Mouse (Mus musculus) heart, postnatal 0 days (tissue): ENCODE measurements around the gene Zbtb5. TPM values are rescaled to one million over a fixed set of nuclear protein-coding genes. Genes with fewer than 3 reads are reported as not detected.
"Not testable (repeated sequence)": the region's sequence is repeated elsewhere in the genome, so short reads cannot be mapped to it uniquely, and the experiment has no call there.

Source experiments
- ATAC-seq: fragments of 200-750 bp; cut with Nextera tagmentation; 2 replicates; pipeline ENCODE4 v1.8.0; 2017; ENCODE audit warnings: low read depth, moderate number of reproducible peaks, moderate library complexity; ENCODE audit not compliant: insufficient read depth
- DNase-seq: peaks from one replicate; pipeline ENCODE4 v3.0.0-alpha.2; 2016; ENCODE audit warnings: low spot score
- H3K27ac ChIP-seq: fragments of 300-500 bp; sonication (generic); 2 replicates; pipeline ENCODE4 v1.5.1; 2014; ENCODE audit warnings: low read depth, mild to moderate bottlenecking
- H3K27me3 ChIP-seq: fragments of 300-500 bp; sonication (generic); 2 replicates; pipeline ENCODE4 v1.6.1; 2014; ENCODE audit warnings: low read length, mixed read lengths; ENCODE audit not compliant: control insufficient read depth, insufficient read depth
- H3K36me3 ChIP-seq: fragments of 300-500 bp; sonication (generic); replicated peaks from 2 replicates; pipeline ENCODE4 v1.6.1; 2014; ENCODE audit warnings: low read length, mixed read lengths; ENCODE audit not compliant: control insufficient read depth, insufficient read depth
- H3K4me1 ChIP-seq: fragments of 300-500 bp; sonication (generic); 2 replicates; pipeline ENCODE4 v1.6.1; 2014; ENCODE audit warnings: antibody characterized with exemption; ENCODE audit not compliant: control insufficient read depth, insufficient read depth
- H3K4me2 ChIP-seq: fragments of 300-500 bp; sonication (generic); 2 replicates; pipeline ENCODE4 v1.6.1; 2014; ENCODE audit warnings: low read depth, mild to moderate bottlenecking, low read length, moderate library complexity
- H3K4me3 ChIP-seq: fragments of 300-500 bp; sonication (generic); 2 replicates; pipeline ENCODE4 v1.5.1; 2014; ENCODE audit warnings: low read depth, low read length
- H3K9ac ChIP-seq: fragments of 300-500 bp; sonication (generic); replicated peaks from 2 replicates; pipeline ENCODE4 v1.6.1; 2014; ENCODE audit warnings: low read depth, low read length, mixed read lengths
- H3K9me3 ChIP-seq: fragments of 300-500 bp; sonication (generic); replicated peaks from 2 replicates; pipeline ENCODE4 v1.6.1; 2016; ENCODE audit warnings: low read length; ENCODE audit not compliant: control insufficient read depth
- CTCF ChIP-seq: IDR thresholded peaks from 2 replicates; pipeline ENCODE4 v1.5.1; 2016; ENCODE audit warnings: antibody characterized with exemption, control low read depth, low read depth
- EP300 ChIP-seq: IDR thresholded peaks from 2 replicates; pipeline ENCODE4 v1.6.1; 2016; ENCODE audit warnings: antibody characterized with exemption, low read depth
- WGBS: fragments of 180-500 bp; shearing (Covaris S2); extraction: QIAGEN DNeasy Blood & Tissue Kit; methylation state at CpG from one replicate; pipeline ENCODE4 v1.1.7; 2014; 5-methylcytosine and 5-hydroxymethylcytosine counted together
- polyA plus RNA-seq: library from polyadenylated mRNA; unstranded; fragments of >200 nt; fragmentation: Nextera tagmentation; extraction: Ambion mirVana; gene quantifications from 2 replicates; pipeline ENCODE4 v1.2.1, GENCODE M21; 2015
- total RNA-seq: library from RNA; depleted of rRNA; stranded (reverse); fragments of >200 nt; gene quantifications from 2 replicates; pipeline ENCODE4 v1.2.3, GENCODE M21; 2014; ENCODE audit warnings: low replicate concordance

Zbtb5 gene
- total and polyA plus RNA-seq, 2 experiments from 2014 or later: 8.9 to 20.3 TPM

GRCm38 (mm10) chr4:44959220-44959619 is 53.0 kb downstream of the Zbtb5 start:
- Histone ChIP-seq H3K9me3 (no peaks in the 10 kb centered on the region), H3K4me3 (no peak overlapping the region), H3K27me3 (no peaks in the 10 kb centered on the region), H3K27ac (no peak overlapping the region), H3K4me2 (no peak overlapping the region), H3K36me3 (no peaks in the 10 kb centered on the region), H3K9ac (no peak overlapping the region), H3K4me1 (no peaks in the 10 kb centered on the region)
- TF ChIP-seq EP300: no peak
- TF ChIP-seq CTCF: no peak
- ATAC-seq (no peak), DNase-seq (no peak)
- WGBS: 85% methylated on average over 13 of the region's 13 CpGs

GRCm38 (mm10) chr4:44958776-44959175 is 53.4 kb downstream of the Zbtb5 start:
- TF ChIP-seq EP300 (no peak), CTCF (no peak)
- no peaks in the 10 kb centered on the region for H3K36me3 ChIP-seq

DNA sequence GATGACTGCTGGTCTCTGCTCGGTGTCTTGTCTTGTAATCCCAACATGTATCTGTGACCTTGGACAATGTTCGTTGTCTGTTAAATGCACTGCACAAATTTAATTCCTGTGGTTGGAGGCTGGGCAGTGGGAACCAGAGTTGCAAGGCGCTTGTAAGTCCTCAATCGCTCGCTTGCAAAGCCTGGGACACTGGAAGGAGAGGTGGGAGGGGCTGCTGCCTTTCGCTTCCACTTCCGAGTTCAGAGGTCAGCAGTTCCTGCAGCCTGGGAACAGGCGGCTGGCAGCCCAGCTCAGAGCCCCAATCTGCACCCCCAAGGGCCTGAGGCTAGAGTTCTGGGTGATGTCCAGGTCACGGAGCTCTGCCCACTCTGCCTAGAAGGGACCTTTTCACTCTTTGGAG is 59.2 kb downstream of the Zbtb5 start:
- no peak overlapping the region for H3K9ac ChIP-seq
- DNase-seq (no peak), ATAC-seq (no peak)
- no peaks in the 10 kb centered on the region for H3K4me1 ChIP-seq
- TF ChIP-seq CTCF: no peak
- TF ChIP-seq EP300: no peak
- H3K4me3 ChIP-seq: no peak overlapping the region
- no peak overlapping the region for H3K4me2 ChIP-seq
- no peaks in the 10 kb centered on the region for H3K36me3 ChIP-seq
- no peaks in the 10 kb centered on the region for H3K27me3 ChIP-seq
- WGBS: 80% methylated on average over 9 of the region's 9 CpGs
- no peak overlapping the region for H3K27ac ChIP-seq
- H3K9me3 ChIP-seq: no peaks in the 10 kb centered on the region

More at GRCm38 (mm10) chr4:44958776-44959175, 53.4 kb downstream of the Zbtb5 start:
- Histone ChIP-seq H3K4me3 (no peak overlapping the region), H3K4me2 (no peak overlapping the region), H3K4me1 (no peaks in the 10 kb centered on the region), H3K27ac (no peak overlapping the region), H3K27me3 (no peaks in the 10 kb centered on the region), H3K9me3 (no peaks in the 10 kb centered on the region), H3K9ac (no peak overlapping the region)
- 70% methylated on average over 9 of the region's 9 CpGs for WGBS
- no peak for DNase-seq
- no peak for ATAC-seq

DNA sequence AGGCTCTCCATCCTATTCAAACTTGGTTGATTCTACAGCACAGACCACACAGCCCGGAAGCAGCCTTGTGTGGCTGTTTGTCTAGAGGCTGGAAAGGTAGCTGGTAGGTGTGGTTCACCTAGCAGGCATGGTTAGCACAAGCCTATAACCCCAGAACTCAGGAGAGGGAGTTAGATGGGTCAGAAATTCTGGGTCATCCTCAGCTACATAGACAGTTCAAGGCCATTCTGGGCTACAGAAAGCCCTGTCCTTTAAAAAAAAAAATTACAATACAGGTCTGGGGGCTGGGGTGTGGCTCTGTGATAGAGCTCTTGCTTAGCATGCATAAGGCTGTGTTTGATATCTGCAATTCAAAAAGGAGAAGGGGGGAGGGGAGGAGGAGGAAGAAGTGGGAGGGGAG is 63.9 kb downstream of the Zbtb5 start:
- Histone ChIP-seq H3K4me1 (no peaks in the 10 kb centered on the region), H3K4me3 (no peak overlapping the region), H3K36me3 (no peaks in the 10 kb centered on the region), H3K9ac (no peak overlapping the region), H3K4me2 (no peak overlapping the region), H3K27me3 (no peaks in the 10 kb centered on the region), H3K9me3 (no peaks in the 10 kb centered on the region), H3K27ac (no peak overlapping the region)
- DNase-seq: no peak
- no peak for TF ChIP-seq CTCF
- TF ChIP-seq EP300: no peak
- WGBS: 87% methylated on average over 1 of the region's 1 CpGs
- ATAC-seq: no peak

DNA sequence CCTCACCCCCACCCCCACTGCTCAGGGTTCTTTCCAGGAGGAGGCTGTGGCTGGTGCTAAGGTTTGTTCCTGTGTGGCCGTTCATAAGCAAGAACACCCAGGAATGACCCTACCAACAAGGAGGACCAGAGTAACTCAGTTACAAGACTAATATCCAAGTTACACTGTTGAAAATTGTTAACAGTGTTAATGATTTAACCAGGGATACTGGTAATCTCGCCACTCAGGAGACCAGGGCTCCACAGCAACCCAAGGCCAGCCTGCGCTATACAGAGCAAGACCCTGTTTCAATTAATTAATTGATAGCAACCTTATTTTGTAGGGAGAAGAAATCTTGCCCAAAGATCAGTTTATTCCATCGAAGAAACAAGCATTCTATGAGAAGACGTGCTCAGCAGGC is 64.7 kb downstream of the Zbtb5 start:
- Histone ChIP-seq H3K4me3 (no peak overlapping the region), H3K27ac (no peak overlapping the region), H3K4me2 (no peak overlapping the region), H3K27me3 (no peaks in the 10 kb centered on the region), H3K9me3 (no peaks in the 10 kb centered on the region), H3K36me3 (no peaks in the 10 kb centered on the region), H3K9ac (no peak overlapping the region), H3K4me1 (no peaks in the 10 kb centered on the region)
- 82% methylated on average over 5 of the region's 5 CpGs for WGBS
- TF ChIP-seq EP300 (no peak), CTCF (no peak)
- ATAC-seq (no peak), DNase-seq (no peak)

DNA sequence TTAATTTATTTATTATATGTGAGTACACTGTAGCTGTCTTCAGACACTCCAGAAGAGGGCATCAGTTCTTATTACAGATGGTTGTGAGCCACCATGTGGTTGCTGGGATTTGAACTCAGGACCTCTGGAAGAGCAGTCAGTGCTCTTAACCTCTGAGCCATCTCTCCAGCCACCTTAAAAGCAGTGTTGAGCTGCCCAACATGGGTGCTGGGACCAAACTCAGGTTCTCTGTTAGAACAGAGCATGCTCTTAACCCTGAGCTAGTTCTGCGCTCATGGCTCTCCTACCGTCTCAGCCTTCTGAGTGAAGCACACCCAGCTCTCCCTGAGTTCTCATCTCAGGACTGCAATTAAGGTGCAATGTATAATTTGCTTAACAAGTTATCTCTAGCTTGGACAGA is 66.1 kb downstream of the Zbtb5 start:
- H3K4me3 ChIP-seq, H3K36me3 ChIP-seq, ATAC-seq, H3K9me3 ChIP-seq, DNase-seq, H3K27ac ChIP-seq, H3K4me2 ChIP-seq, H3K4me1 ChIP-seq, H3K9ac ChIP-seq, H3K27me3 ChIP-seq: not testable (repeated sequence)
- 89% methylated on average over 2 of the region's 2 CpGs for WGBS
